Mouse (Mus musculus): ENCODE measurements at regions not wholly inside any gene's neighbourhood (a gene's known extent, or its start where the extent isn't known, plus 50 kb on each side); places are given as distances from the start of the nearest gene placed in this dataset.

DNA sequence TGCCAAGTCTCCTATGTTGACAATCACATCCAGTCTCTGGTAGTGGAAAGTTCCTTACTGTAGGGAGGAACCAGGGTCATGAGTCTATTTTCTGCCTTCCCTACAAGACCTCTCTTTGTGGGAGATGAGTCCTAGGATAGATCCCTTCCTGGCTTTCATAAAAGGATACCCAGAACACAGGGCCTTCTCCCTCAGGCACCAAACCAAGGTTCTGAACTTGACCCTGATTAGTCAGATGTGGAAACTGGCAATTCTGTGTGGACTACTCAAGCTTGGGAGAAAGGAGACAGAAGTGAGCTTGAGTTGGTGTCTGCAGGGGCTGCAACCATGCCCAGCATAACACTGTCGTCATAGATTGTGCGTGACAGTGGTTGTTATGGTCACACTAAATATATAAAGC is 293.6 kb upstream of the Hs6st1 start:
- Histone ChIP-seq H3K4me1 (ENCODE audit: control insufficient read depth, insufficient read depth, low read length) (no peaks in the 10 kb centered on the region), H3K36me3 (ENCODE audit: control insufficient read depth, insufficient read depth, low read length) (no peaks in the 10 kb centered on the region), H3K9me3 (replicated peaks; ENCODE audit: control insufficient read depth, low read length) (no peaks in the 10 kb centered on the region), H3K4me2 (no peak overlapping the region), H3K27ac (ENCODE audit: low read depth, low read length) (no peak overlapping the region), H3K4me3 (ENCODE audit: low read depth, low read length) (no peak overlapping the region), H3K9ac (ENCODE audit: low read depth, low read length) (no peak overlapping the region), H3K27me3 (ENCODE audit: control insufficient read depth, insufficient read depth, low read length) (no peaks in the 10 kb centered on the region)
- ATAC-seq (replicated peaks; ENCODE audit: insufficient number of reproducible peaks, low FRiP score, low TSS enrichment), result no peak
- WGBS (ENCODE audit: insufficient replicate concordance), result 93% methylated on average over 2 of the region's 2 CpGs

DNA sequence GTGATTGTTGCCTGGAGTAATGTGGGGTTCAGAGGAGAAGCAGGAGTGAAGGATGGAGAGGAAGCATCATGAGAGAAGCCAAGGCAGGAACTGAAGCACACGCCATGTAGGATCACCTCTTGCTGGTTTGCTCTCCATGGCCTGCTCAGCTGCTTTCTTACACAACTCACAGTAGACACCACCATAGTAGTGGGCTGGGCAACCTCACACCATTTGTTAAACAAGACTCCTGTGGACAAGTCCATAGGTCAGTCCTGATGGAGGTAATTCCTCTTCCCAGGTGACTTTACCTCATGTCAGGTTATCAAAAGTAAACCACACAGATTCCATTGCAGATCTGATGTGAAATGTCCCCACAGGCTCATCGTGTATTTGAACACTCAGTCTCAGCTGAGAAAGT is 285.5 kb upstream of the Hs6st1 start:
- no peak overlapping the region for H3K27ac ChIP-seq (ENCODE audit: low read depth, low read length)
- H3K4me3 ChIP-seq (ENCODE audit: low read depth, low read length), result no peak overlapping the region
- H3K9ac ChIP-seq (ENCODE audit: low read depth, low read length), result no peak overlapping the region
- no peak overlapping the region for H3K4me2 ChIP-seq
- H3K9me3 ChIP-seq (replicated peaks; ENCODE audit: control insufficient read depth, low read length), result no peaks in the 10 kb centered on the region
- H3K27me3 ChIP-seq (ENCODE audit: control insufficient read depth, insufficient read depth, low read length), result no peaks in the 10 kb centered on the region
- H3K36me3 ChIP-seq (ENCODE audit: control insufficient read depth, insufficient read depth, low read length), result no peaks in the 10 kb centered on the region
- WGBS (ENCODE audit: insufficient replicate concordance), result 62% methylated on average over 2 of the region's 2 CpGs
- no peaks in the 10 kb centered on the region for H3K4me1 ChIP-seq (ENCODE audit: control insufficient read depth, insufficient read depth, low read length)
- no peak for ATAC-seq (replicated peaks; ENCODE audit: insufficient number of reproducible peaks, low FRiP score, low TSS enrichment)

DNA sequence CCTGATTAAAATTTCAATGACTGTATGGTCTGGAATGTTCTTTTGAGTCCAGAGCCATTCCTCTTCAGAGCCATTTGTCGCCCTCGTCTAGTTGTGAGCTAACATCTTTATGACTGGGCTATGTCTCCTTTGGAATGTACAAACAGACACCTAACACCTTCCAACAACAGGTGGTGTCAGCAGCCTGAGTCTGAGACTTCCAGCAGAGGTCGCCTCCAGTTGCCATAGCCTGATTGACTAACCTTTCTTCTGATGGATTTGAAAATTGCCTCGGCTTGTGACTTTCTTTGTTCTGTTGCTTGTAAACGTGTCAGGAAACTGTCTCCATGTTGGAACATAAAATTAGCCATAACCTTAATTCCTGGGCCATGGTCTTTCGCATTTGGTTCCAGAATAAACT is 284.8 kb upstream of the Hs6st1 start:
- ATAC-seq (replicated peaks; ENCODE audit: insufficient number of reproducible peaks, low FRiP score, low TSS enrichment), result no peak
- Histone ChIP-seq H3K27me3 (ENCODE audit: control insufficient read depth, insufficient read depth, low read length) (no peaks in the 10 kb centered on the region), H3K27ac (ENCODE audit: low read depth, low read length) (no peak overlapping the region), H3K4me2 (no peak overlapping the region), H3K4me3 (ENCODE audit: low read depth, low read length) (no peak overlapping the region), H3K4me1 (ENCODE audit: control insufficient read depth, insufficient read depth, low read length) (no peaks in the 10 kb centered on the region), H3K9me3 (replicated peaks; ENCODE audit: control insufficient read depth, low read length) (no peaks in the 10 kb centered on the region), H3K36me3 (ENCODE audit: control insufficient read depth, insufficient read depth, low read length) (no peaks in the 10 kb centered on the region), H3K9ac (ENCODE audit: low read depth, low read length) (no peak overlapping the region)
- 79% methylated on average over 6 of the region's 6 CpGs for WGBS (ENCODE audit: insufficient replicate concordance)

DNA sequence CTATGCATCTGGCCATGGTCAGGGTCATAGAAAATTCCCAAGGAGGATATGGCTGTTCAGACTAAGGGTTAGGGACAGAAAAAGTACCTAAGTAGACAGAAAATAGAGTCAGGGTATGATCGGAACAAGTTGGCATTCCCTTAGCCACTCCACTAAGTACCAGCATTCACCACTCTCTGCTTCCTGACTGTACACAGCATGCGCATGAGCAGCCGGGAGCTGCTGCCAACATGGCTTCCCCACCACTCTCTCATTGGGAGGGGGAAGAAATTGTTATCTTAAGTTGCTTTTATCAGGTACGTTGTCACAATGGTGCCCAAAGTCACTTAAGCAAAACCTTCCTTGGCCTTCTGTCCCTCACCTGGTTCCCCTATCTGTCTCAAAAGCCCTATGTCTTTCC is 282.0 kb upstream of the Hs6st1 start:
- Histone ChIP-seq H3K36me3 (ENCODE audit: control insufficient read depth, insufficient read depth, low read length) (no peaks in the 10 kb centered on the region), H3K4me3 (ENCODE audit: low read depth, low read length) (no peak overlapping the region), H3K27me3 (ENCODE audit: control insufficient read depth, insufficient read depth, low read length) (no peaks in the 10 kb centered on the region), H3K27ac (ENCODE audit: low read depth, low read length) (no peak overlapping the region), H3K4me2 (no peak overlapping the region), H3K9me3 (replicated peaks; ENCODE audit: control insufficient read depth, low read length) (no peaks in the 10 kb centered on the region), H3K4me1 (ENCODE audit: control insufficient read depth, insufficient read depth, low read length) (no peaks in the 10 kb centered on the region), H3K9ac (ENCODE audit: low read depth, low read length) (no peak overlapping the region)
- no peak for ATAC-seq (replicated peaks; ENCODE audit: insufficient number of reproducible peaks, low FRiP score, low TSS enrichment)
- WGBS (ENCODE audit: insufficient replicate concordance), result 82% methylated on average over 4 of the region's 4 CpGs

DNA sequence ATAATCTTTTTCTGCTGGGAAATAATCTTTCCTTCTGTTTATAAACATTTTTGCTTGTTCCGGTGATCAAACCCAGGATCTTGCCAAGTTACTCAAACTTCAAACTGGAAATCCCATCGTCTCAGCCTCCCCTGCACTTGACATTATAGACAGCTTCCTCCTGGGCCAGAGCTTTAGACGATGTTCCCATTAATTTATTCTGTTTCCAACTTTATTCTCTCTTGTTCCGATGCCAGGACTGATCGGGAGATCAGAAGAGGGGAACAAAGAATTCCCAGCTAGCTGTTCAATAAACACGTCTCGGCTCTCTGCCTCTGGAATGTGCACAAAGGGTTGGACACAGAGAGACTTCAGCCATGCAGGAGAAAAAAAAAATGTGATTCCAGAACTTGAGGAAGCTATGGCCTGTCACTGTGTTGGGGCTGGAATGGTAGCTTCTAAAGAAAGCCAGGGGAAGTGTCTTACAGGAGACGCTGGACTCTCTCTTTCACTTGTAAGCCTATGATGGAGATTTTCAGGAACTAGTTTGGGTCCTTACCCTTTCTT is 281.5 kb upstream of the Hs6st1 start:
- ATAC-seq (replicated peaks; ENCODE audit: insufficient number of reproducible peaks, low FRiP score, low TSS enrichment), result no peak
- Histone ChIP-seq H3K4me2 (no peak overlapping the region), H3K27me3 (ENCODE audit: control insufficient read depth, insufficient read depth, low read length) (no peaks in the 10 kb centered on the region), H3K36me3 (ENCODE audit: control insufficient read depth, insufficient read depth, low read length) (no peaks in the 10 kb centered on the region), H3K9me3 (replicated peaks; ENCODE audit: control insufficient read depth, low read length) (no peaks in the 10 kb centered on the region), H3K4me3 (ENCODE audit: low read depth, low read length) (no peak overlapping the region), H3K27ac (ENCODE audit: low read depth, low read length) (no peak overlapping the region), H3K4me1 (ENCODE audit: control insufficient read depth, insufficient read depth, low read length) (no peaks in the 10 kb centered on the region), H3K9ac (ENCODE audit: low read depth, low read length) (no peak overlapping the region)
- 81% methylated on average over 8 of the region's 8 CpGs for WGBS (ENCODE audit: insufficient replicate concordance)

DNA sequence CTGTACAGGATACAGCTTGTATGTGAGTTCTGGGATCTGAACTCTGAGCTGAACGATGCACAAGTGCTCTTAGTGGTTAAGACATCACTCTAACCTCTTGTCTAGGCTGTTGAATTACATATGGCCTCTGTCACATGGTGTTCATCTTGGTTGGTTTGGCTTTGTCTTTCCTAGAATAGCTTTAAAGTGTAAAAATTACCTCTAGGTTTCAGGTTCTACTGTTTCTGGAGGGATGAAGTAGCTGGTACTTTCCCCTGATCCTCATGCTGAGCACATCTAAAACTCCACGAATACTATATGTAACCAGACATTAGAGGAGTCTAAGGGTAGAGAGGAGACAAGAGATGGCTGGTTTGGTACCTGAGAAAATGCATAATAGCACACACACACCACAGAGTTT is 271.1 kb upstream of the Hs6st1 start:
- no peak overlapping the region for H3K9ac ChIP-seq (ENCODE audit: low read depth, low read length)
- no peak overlapping the region for H3K4me3 ChIP-seq (ENCODE audit: low read depth, low read length)
- H3K4me2 ChIP-seq, result no peak overlapping the region
- no peaks in the 10 kb centered on the region for H3K27me3 ChIP-seq (ENCODE audit: control insufficient read depth, insufficient read depth, low read length)
- no peaks in the 10 kb centered on the region for H3K4me1 ChIP-seq (ENCODE audit: control insufficient read depth, insufficient read depth, low read length)
- no peak overlapping the region for H3K27ac ChIP-seq (ENCODE audit: low read depth, low read length)
- WGBS (ENCODE audit: insufficient replicate concordance), result 73% methylated on average over 2 of the region's 2 CpGs
- ATAC-seq (replicated peaks; ENCODE audit: insufficient number of reproducible peaks, low FRiP score, low TSS enrichment), result no peak
- no peaks in the 10 kb centered on the region for H3K36me3 ChIP-seq (ENCODE audit: control insufficient read depth, insufficient read depth, low read length)
- H3K9me3 ChIP-seq (replicated peaks; ENCODE audit: control insufficient read depth, low read length), result no peaks in the 10 kb centered on the region

DNA sequence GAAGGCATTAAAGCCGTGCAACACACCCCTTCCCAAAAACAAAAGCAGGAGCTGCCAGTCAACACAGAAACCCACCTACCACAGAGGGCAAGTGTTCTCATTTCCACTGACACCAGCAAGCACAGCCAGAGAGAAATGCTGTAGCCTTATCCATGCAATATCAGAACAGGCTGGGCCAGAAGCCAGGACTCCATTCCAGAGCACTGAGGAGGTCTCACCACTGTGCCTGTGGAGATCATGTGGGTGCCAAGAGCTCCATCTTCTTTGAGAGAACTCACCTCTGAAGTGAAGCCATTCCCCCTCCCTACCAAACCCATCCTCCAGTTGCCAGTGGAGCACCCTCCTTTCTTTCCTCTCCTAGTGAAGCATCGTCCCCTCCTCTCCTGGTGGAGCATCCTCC is 270.7 kb upstream of the Hs6st1 start:
- Histone ChIP-seq H3K4me1 (ENCODE audit: control insufficient read depth, insufficient read depth, low read length) (no peaks in the 10 kb centered on the region), H3K27ac (ENCODE audit: low read depth, low read length) (no peak overlapping the region), H3K4me2 (no peak overlapping the region), H3K36me3 (ENCODE audit: control insufficient read depth, insufficient read depth, low read length) (no peaks in the 10 kb centered on the region), H3K9ac (ENCODE audit: low read depth, low read length) (no peak overlapping the region), H3K27me3 (ENCODE audit: control insufficient read depth, insufficient read depth, low read length) (no peaks in the 10 kb centered on the region), H3K9me3 (replicated peaks; ENCODE audit: control insufficient read depth, low read length) (no peaks in the 10 kb centered on the region), H3K4me3 (ENCODE audit: low read depth, low read length) (no peak overlapping the region)
- no peak for ATAC-seq (replicated peaks; ENCODE audit: insufficient number of reproducible peaks, low FRiP score, low TSS enrichment)
- WGBS (ENCODE audit: insufficient replicate concordance), result 80% methylated on average over 2 of the region's 2 CpGs

DNA sequence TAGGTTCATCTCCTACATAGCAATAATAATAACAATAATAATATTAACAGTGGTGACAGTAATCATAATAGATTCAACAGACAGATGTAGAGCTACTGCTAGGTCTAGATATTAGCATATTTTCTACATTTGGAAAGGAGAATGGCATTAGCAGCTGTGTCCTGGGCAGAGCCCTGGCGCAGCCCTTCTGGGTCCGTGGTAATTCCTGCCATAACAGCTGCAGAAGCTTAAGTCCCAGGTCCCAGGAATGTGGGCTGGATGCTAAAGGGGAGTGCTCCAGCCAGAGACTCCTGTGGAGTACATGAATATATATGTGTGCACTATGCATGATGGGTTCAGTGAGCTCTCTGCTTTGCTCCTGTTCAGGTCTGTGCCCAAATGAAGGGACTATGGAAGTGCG is 262.7 kb upstream of the Hs6st1 start:
- no peak overlapping the region for H3K27ac ChIP-seq (ENCODE audit: low read depth, low read length)
- no peak for ATAC-seq (replicated peaks; ENCODE audit: insufficient number of reproducible peaks, low FRiP score, low TSS enrichment)
- WGBS (ENCODE audit: insufficient replicate concordance), result 77% methylated on average over 3 of the region's 3 CpGs

DNA sequence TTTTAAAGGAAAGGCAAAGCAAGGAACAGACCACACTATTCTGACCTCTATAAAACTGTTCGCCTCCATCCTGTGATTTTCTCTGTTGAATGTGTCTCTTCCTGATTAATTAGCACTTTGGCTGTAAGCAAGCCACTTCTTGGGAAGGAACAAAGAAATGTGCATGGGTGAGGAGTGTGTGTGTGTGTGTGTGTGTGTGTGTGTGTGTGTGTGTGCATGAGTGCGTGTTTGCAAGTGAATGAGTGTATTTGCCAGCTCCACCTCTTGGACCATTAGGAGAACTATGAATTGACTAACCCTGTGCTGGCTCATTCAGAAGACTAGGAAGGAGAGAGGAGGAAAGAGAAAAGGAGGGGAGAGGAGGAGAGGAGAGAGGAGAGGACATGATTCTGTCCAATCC is 261.9 kb upstream of the Hs6st1 start:
- H3K9ac ChIP-seq (ENCODE audit: low read depth, low read length), result no peak overlapping the region
- no peaks in the 10 kb centered on the region for H3K36me3 ChIP-seq (ENCODE audit: control insufficient read depth, insufficient read depth, low read length)
- H3K4me2 ChIP-seq, result no peak overlapping the region
- 73% methylated on average over 2 of the region's 2 CpGs for WGBS (ENCODE audit: insufficient replicate concordance)
- no peaks in the 10 kb centered on the region for H3K9me3 ChIP-seq (replicated peaks; ENCODE audit: control insufficient read depth, low read length)
- no peaks in the 10 kb centered on the region for H3K4me1 ChIP-seq (ENCODE audit: control insufficient read depth, insufficient read depth, low read length)
- H3K27ac ChIP-seq (ENCODE audit: low read depth, low read length), result no peak overlapping the region
- H3K4me3 ChIP-seq (ENCODE audit: low read depth, low read length), result no peak overlapping the region
- H3K27me3 ChIP-seq (ENCODE audit: control insufficient read depth, insufficient read depth, low read length), result no peaks in the 10 kb centered on the region
- no peak for ATAC-seq (replicated peaks; ENCODE audit: insufficient number of reproducible peaks, low FRiP score, low TSS enrichment)

More for the DNA sequence above, 262.7 kb upstream of the Hs6st1 start:
- Histone ChIP-seq H3K9ac (ENCODE audit: low read depth, low read length) (no peak overlapping the region), H3K4me1 (ENCODE audit: control insufficient read depth, insufficient read depth, low read length) (no peaks in the 10 kb centered on the region), H3K9me3 (replicated peaks; ENCODE audit: control insufficient read depth, low read length) (no peaks in the 10 kb centered on the region), H3K4me3 (ENCODE audit: low read depth, low read length) (no peak overlapping the region), H3K4me2 (no peak overlapping the region), H3K36me3 (ENCODE audit: control insufficient read depth, insufficient read depth, low read length) (no peaks in the 10 kb centered on the region), H3K27me3 (ENCODE audit: control insufficient read depth, insufficient read depth, low read length) (no peaks in the 10 kb centered on the region)

Measured in heart, embryonic 11.5 days (tissue).